Mouse (Mus musculus) megakaryocyte progenitor cell, adult 5-6 weeks (primary cell): ENCODE measurements at regions not wholly inside any gene's neighbourhood (a gene's known extent, or its start where the extent isn't known, plus 50 kb on each side); places are given as distances from the start of the nearest gene placed in this dataset.

Source experiments
- ATAC-seq: replicated peaks from 2 replicates; pipeline ENCODE4 v1.8.0; 2016; ENCODE audit warnings: mild to moderate bottlenecking, moderate TSS enrichment, inconsistent platforms; ENCODE audit not compliant: poor library complexity

GRCm38 (mm10) chr17:78023507-78024355, 176.3 kb upstream of the Crim1 start:
- no peak for ATAC-seq

DNA sequence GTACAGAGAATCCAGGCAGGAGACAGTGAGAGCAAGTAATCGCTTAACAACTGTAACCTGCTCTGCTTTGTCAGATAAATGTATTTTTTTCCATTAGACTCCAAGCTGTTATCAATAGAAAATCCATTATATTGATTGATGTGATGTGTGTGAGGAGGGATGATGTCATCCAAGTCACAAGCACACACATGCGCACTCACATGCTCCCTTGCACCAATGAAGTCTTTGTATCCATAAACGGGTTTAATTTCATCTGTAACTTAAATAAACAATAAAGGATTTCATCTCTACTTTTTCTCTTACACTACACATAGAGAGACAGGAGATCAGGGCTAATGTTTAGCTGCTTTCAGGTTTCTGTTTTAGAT, 175.7 kb upstream of the Crim1 start:
- no peak for ATAC-seq

DNA sequence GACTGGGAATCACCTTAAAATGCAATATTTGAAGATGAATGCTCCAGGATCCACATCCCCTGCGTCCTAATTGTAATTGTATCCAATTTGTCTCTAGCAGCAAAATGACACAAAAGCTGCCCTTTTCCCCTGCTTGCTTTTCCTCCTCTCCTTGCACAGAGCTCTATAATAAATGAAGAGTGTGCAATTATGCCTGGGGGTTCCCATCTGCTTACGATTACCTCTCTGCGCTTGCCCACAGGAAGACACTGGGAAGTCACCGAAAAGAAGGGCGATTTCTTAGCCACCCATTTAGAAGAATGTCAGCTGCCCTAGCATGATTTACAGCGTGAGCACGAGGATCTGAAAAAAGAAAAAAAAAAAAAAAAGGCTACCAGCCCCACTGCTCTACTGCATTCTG, 174.8 kb upstream of the Crim1 start:
- ATAC-seq = no peak

GRCm38 (mm10) chr17:78035648-78036047, 164.4 kb upstream of the Crim1 start:
- ATAC-seq = 0 out of 2 replicates have a peak, but pooled peaks have one; percentile 46

- no peak for ATAC-seq
Measured at GRCm38 (mm10) chr17:78040338-78040737, 159.7 kb upstream of the Crim1 start.

GRCm38 (mm10) chr17:78041204-78041603, 158.8 kb upstream of the Crim1 start:
- ATAC-seq = peak; percentile 55; the same call in 1 of the 2 replicates

DNA sequence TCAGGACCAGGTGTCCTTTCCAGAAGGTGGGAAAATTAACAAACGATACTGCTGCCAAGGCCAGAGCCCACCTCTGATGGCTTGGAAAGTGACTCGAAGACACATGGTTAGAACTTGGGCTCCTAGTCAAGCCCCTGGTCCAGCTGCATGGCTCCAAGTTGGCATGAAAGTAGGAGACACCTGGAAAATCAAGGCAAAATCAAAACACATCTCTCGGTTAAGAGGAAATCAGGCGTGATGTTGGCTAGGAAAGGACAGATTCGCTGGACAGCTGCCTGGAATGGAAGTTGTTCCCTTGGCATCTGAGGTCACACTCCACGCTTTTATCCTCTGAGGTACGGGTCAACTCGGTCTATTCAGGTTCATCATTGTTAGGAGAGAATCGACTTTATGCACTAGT, 150.3 kb upstream of the Crim1 start:
- ATAC-seq = no peak

GRCm38 (mm10) chr17:78050203-78050602, 149.8 kb upstream of the Crim1 start:
- ATAC-seq = peak; percentile 60

DNA sequence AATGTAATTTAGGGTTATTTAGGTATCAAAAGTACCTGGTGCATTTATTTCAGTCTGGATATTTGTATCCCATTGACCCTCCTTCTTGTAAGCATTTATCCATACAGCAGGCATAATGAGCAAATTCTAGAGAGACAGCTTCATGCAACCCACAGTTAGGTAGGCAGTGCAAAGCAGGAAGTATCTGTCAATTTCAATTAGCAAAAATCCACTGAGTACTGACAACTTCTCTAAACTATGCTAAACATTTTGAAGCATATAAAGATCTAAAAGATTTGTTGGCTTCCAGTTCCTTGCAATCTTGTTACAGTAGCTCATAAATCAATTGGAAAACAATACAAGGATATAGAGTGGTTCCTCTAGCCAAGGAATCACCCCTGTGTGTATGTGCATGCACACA, 124.2 kb upstream of the Crim1 start:
- no peak for ATAC-seq

- ATAC-seq = peak; percentile 79
Measured at GRCm38 (mm10) chr17:78078381-78078780, 121.7 kb upstream of the Crim1 start.

DNA sequence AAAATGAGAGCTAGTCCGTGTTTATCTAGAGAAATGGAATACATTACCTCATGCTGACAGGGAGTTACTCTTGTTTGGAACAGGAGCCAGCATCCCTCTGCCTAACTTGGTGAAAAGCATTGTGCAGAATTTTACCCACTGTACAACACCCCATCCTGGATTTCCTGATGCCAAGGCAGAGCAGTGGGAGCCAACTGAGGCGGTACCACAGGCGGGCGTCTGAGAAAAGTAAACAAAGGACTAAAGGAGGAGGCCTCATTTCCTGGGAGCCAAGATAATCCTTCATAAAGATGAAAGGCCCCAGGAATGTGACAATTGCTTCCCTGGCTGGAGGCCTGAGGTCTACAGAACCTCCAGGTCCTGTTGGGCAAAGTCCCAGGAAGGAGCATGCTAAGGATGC, 115.6 kb upstream of the Crim1 start:
- ATAC-seq = no peak

GRCm38 (mm10) chr17:78086963-78087362, 113.1 kb upstream of the Crim1 start:
- peak; percentile 86 for ATAC-seq

GRCm38 (mm10) chr17:78097699-78098098, 102.3 kb upstream of the Crim1 start:
- ATAC-seq = peak; percentile 98

DNA sequence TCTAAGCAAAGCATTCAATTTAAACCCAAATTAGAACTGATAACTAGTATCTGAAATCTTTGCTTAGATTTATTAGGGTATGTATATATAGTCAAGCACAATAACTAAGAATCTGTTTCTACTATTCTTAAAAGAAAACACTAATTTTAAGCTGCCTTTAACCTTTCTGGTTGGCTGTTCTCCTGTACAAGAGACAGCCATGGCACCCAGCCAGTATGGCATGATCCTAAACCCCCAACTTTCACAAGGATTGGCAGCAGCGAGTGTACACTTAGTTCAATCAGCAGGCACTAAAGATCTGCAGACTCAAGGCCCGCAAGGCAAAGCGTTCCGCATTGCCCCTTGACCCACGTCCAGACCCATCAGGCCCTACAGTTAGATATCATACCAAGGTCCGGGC, 91.3 kb upstream of the Crim1 start:
- ATAC-seq = no peak

- no peak for ATAC-seq
Measured at GRCm38 (mm10) chr17:78109364-78110222, 90.5 kb upstream of the Crim1 start.

DNA sequence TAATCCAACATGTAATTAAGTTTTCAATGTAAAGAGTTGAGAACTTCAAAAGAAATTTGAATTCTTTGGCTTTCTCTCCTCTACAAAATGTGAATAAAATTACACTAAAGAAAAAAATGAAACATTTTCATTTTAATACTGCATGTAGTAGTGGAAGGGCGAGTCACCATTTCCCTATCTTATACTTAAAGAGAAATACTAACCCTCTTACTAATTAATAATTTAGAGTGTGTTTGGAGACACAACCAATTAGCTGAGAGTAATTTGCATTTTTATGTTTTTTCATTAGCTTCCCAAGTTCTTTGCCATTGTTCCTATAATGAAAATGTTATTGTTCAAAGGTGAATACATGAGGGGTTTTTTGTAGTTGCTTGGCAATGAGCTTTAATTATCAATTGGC, 67.9 kb upstream of the Crim1 start:
- no peak for ATAC-seq

DNA sequence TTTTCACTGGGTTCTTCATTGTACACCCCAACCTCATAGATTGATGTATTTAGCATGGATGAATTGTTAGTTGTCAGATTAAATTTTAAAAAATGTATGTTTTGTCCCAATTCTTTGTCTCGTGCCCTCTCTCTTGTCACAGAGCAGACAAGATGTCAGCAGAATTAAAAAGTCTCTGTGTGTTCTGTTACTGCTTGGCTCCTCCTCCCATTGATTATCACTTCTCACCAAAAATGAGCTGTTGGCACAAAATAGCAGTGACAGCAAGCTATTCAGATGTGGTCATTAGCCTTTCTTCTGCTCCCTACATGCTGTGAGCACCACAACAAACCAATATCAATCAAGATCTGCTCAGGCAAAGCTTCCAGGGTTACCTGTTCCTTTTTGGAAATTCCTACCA, 62.1 kb upstream of the Crim1 start:
- ATAC-seq = no peak

- ATAC-seq = no peak
Measured at GRCm38 (mm10) chr17:78140660-78141059, 59.4 kb upstream of the Crim1 start.

- no peak for ATAC-seq
Measured at GRCm38 (mm10) chr17:78141136-78141535, 58.9 kb upstream of the Crim1 start.

DNA sequence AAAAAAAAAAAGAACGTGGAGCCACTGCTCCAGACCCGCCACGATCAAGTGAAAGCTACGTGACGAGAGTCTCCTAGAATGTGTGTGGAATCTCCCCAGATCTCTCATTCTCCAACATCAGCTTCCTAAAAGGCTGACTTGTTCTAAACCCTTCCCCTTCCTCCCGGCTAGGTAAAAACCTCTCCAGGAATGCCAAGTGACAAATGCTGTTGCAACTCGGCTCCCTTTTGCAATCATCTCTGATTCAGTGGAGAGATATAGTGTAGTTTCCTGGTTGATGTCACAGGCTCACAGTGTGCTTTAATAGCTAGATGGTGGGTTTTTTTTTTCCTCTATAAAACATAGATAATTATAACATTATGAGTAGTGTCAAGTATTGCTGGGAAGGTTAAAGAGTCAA, 57.6 kb upstream of the Crim1 start:
- ATAC-seq = no peak

DNA sequence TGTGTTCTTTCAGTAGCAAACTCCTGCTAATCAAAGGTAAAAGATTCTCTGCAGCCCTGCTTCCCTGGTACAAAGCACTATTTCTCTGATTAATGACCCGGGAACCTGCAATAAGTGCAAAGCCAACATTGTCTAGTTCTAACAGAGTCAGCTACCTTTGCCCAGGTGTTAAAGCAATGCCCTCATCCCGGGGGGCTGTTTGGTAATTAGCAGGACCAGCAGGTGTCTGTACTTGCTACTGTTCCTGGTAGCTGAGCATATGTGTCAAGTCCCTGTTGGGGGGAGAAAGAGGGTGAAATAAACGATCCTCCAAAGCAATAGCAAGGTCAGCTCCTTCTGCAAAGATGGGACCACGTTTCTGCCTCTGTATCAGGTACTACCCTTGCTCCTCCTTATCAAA, 54.7 kb upstream of the Crim1 start:
- ATAC-seq = no peak
